Mouse (Mus musculus): Measurements from ENCODE around the gene Lrrc27.

DNA sequence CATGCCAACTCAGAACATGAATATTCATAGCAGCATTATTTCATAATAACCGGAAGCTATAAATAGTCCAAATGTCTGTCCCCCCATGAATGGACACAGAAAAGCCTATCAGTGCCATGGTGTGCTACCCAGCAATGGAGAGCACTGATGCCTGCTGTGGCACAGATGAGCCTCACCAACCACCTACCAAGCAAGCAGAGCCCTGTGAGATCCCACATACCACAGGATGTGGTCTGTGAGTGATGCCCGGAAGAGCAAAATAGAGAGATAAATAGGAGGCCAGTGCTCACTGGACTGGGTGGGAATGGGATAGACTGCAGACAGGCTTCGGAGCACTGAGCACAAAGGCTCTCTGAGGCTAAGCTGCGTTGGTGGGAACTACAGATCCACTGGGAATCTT is 15.8 kb upstream of the Lrrc27 start:
- TF ChIP-seq EP300 (IDR thresholded peaks at IDR 0.05; ENCODE audit: insufficient read depth, low read depth, low read length) (no peak), POLR2A (IDR thresholded peaks at IDR 0.05; ENCODE audit: insufficient read depth, low read length) (no peak)
